Mouse (Mus musculus): ENCODE results near the gene BC029722. TPM values are rescaled to one million over a fixed set of nuclear protein-coding genes. Genes with fewer than 3 reads are reported as not detected.

The BC029722 gene
- 19.6 TPM for polyA plus RNA-seq (2015; fragmentation: Illumina TruSeq; extraction: RNeasy Lipid Tissue Mini Kit (QIAGEN cat#74804); ENCODE audit: insufficient read depth, low replicate concordance)

GRCm38 (mm10) chr2:155819392-155819448 lies at the start of gene BC029722:
TSS of gene BC029722 (minus strand) at chr2:155819426.

GRCm38 (mm10) chr2:155834732-155835131 lies 15.5 kb upstream of the BC029722 start, which contains the start of gene Fam83c:
TSS of gene Fam83c (minus strand) at chr2:155834854.

DNA sequence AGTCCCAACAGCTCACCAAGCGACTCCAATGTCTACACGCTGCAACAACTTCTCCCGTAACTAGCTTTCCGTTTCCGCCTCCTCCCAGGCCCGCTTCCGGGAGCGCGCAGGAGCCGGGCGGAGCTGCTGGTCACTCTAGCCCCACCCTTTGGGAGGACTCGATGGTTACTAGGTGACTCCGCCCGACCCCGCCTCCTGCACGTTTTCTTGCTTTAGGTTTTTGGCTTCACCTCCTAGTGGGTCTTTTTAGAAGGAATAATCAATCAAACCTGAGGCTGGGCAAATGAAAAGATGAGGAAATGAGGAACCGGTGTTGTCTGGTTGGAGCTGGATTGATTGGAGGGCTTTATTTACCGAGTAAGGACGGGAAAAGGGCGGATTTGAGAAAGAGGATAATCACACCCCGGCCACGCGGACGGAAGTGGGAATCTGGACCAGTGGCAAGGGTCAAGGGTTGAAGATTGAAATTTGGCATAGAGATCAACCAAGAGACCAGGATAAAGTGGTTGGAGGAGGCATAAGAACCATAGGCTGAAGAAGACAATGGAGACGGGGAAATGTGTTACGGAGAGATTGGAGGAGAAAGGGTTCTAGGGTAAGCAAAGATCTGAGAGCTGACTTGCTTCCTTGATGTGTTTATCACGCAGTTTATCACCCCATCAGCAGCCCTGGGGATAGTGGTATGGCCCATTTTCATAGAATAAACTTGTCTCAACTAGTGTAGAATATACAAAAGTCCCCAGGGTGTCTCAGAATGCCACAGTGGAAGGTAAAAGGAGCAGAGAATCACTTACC lies 7.6 kb upstream of the BC029722 start, which contains the start of gene Eif6:
Eif6 (minus strand) TSS at position 296 of the 795 bp plus-strand sequence.

GRCm38 (mm10) chr2:155774927-155775684 lies 44.1 kb downstream of the BC029722 start, which contains the start of gene Mmp24:
TSS of gene Mmp24 (plus strand) at chr2:155775342.

Other genes with a start within 250 kb of the BC029722 start
- gene Gss, start 226.6 kb downstream of the BC029722 start, polyA plus RNA-seq (2015; fragmentation: Illumina TruSeq; extraction: RNeasy Lipid Tissue Mini Kit (QIAGEN cat#74804); ENCODE audit: insufficient read depth, low replicate concordance): 8.4 TPM
- gene Myh7b, start 208.2 kb downstream of the BC029722 start, polyA plus RNA-seq (2015; fragmentation: Illumina TruSeq; extraction: RNeasy Lipid Tissue Mini Kit (QIAGEN cat#74804); ENCODE audit: insufficient read depth, low replicate concordance): not detected
- gene Trpc4ap, start 127.0 kb downstream of the BC029722 start, polyA plus RNA-seq (2015; fragmentation: Illumina TruSeq; extraction: RNeasy Lipid Tissue Mini Kit (QIAGEN cat#74804); ENCODE audit: insufficient read depth, low replicate concordance): 89.5 TPM
- gene Edem2, start 90.0 kb downstream of the BC029722 start, polyA plus RNA-seq (2015; fragmentation: Illumina TruSeq; extraction: RNeasy Lipid Tissue Mini Kit (QIAGEN cat#74804); ENCODE audit: insufficient read depth, low replicate concordance): 43.9 TPM
- gene Gm17581, start 83.6 kb downstream of the BC029722 start, polyA plus RNA-seq (2015; fragmentation: Illumina TruSeq; extraction: RNeasy Lipid Tissue Mini Kit (QIAGEN cat#74804); ENCODE audit: insufficient read depth, low replicate concordance): not detected
- 16.1 TPM for gene Procr, start 68.3 kb downstream of the BC029722 start, polyA plus RNA-seq (2015; fragmentation: Illumina TruSeq; extraction: RNeasy Lipid Tissue Mini Kit (QIAGEN cat#74804); ENCODE audit: insufficient read depth, low replicate concordance)
- gene Mmp24, start 44.1 kb downstream of the BC029722 start, polyA plus RNA-seq (2015; fragmentation: Illumina TruSeq; extraction: RNeasy Lipid Tissue Mini Kit (QIAGEN cat#74804); ENCODE audit: insufficient read depth, low replicate concordance): not detected
- 55.5 TPM for gene Eif6, start 7.5 kb upstream of the BC029722 start, polyA plus RNA-seq (2015; fragmentation: Illumina TruSeq; extraction: RNeasy Lipid Tissue Mini Kit (QIAGEN cat#74804); ENCODE audit: insufficient read depth, low replicate concordance)
- not detected for gene Fam83c, start 15.4 kb upstream of the BC029722 start, polyA plus RNA-seq (2015; fragmentation: Illumina TruSeq; extraction: RNeasy Lipid Tissue Mini Kit (QIAGEN cat#74804); ENCODE audit: insufficient read depth, low replicate concordance)
- 51.4 TPM for gene Uqcc1, start 110.9 kb upstream of the BC029722 start, polyA plus RNA-seq (2015; fragmentation: Illumina TruSeq; extraction: RNeasy Lipid Tissue Mini Kit (QIAGEN cat#74804); ENCODE audit: insufficient read depth, low replicate concordance)
- gene Gm15557, start 121.3 kb upstream of the BC029722 start, polyA plus RNA-seq (2015; fragmentation: Illumina TruSeq; extraction: RNeasy Lipid Tissue Mini Kit (QIAGEN cat#74804); ENCODE audit: insufficient read depth, low replicate concordance): not detected
- not detected for gene Gdf5, start 125.9 kb upstream of the BC029722 start, polyA plus RNA-seq (2015; fragmentation: Illumina TruSeq; extraction: RNeasy Lipid Tissue Mini Kit (QIAGEN cat#74804); ENCODE audit: insufficient read depth, low replicate concordance)
- gene Cep250, start 137.0 kb upstream of the BC029722 start, polyA plus RNA-seq (2015; fragmentation: Illumina TruSeq; extraction: RNeasy Lipid Tissue Mini Kit (QIAGEN cat#74804); ENCODE audit: insufficient read depth, low replicate concordance): 41.4 TPM
- gene 6430550D23Rik, start 188.6 kb upstream of the BC029722 start, polyA plus RNA-seq (2015; fragmentation: Illumina TruSeq; extraction: RNeasy Lipid Tissue Mini Kit (QIAGEN cat#74804); ENCODE audit: insufficient read depth, low replicate concordance): 3.1 TPM
- gene Ergic3, start 188.6 kb upstream of the BC029722 start, polyA plus RNA-seq (2015; fragmentation: Illumina TruSeq; extraction: RNeasy Lipid Tissue Mini Kit (QIAGEN cat#74804); ENCODE audit: insufficient read depth, low replicate concordance): 49.9 TPM
- gene Fer1l4, start 233.5 kb upstream of the BC029722 start, polyA plus RNA-seq (2015; fragmentation: Illumina TruSeq; extraction: RNeasy Lipid Tissue Mini Kit (QIAGEN cat#74804); ENCODE audit: insufficient read depth, low replicate concordance): not detected
- gene Spag4, start 245.7 kb upstream of the BC029722 start, polyA plus RNA-seq (2015; fragmentation: Illumina TruSeq; extraction: RNeasy Lipid Tissue Mini Kit (QIAGEN cat#74804); ENCODE audit: insufficient read depth, low replicate concordance): 0.32 TPM